Mouse (Mus musculus): ENCODE data around the gene Snx29.

GRCm38 (mm10) chr16:11757951-11758350 is 435.2 kb downstream of the Snx29 start:
- no peak for TF ChIP-seq CTCF (IDR thresholded peaks at IDR 0.05; ENCODE audit: insufficient read depth, low read depth, low read length)
- no peak for TF ChIP-seq POLR2A (IDR thresholded peaks at IDR 0.05; ENCODE audit: insufficient read depth, low read depth, low read length)
